Mouse (Mus musculus) neural tube, embryonic 14.5 days (tissue): ENCODE data around the gene Myof. TPM values are rescaled to one million over a fixed set of nuclear protein-coding genes. Genes with fewer than 3 reads are reported as not detected.

ENCODE experiments used
- ATAC-seq: fragments of 200-750 bp; cut with Nextera tagmentation; 2 replicates; pipeline ENCODE4 v1.8.0; 2017; ENCODE audit warnings: low read depth, mild to moderate bottlenecking, moderate TSS enrichment, moderate library complexity
- H3K27ac ChIP-seq: fragments of 300-500 bp; sonication (generic); 2 replicates; pipeline ENCODE4 v1.5.1; 2014; ENCODE audit warnings: low read depth, mild to moderate bottlenecking, control low read depth, low read length, moderate library complexity, mixed read lengths
- H3K27me3 ChIP-seq: fragments of 300-500 bp; sonication (generic); 2 replicates; pipeline ENCODE4 v1.6.1; 2014; ENCODE audit warnings: low read length; ENCODE audit not compliant: control insufficient read depth, insufficient read depth
- H3K36me3 ChIP-seq: fragments of 300-500 bp; sonication (generic); 2 replicates; pipeline ENCODE4 v1.6.1; 2014; ENCODE audit warnings: low read length, mixed read lengths; ENCODE audit not compliant: control insufficient read depth, insufficient read depth
- H3K4me1 ChIP-seq: fragments of 300-500 bp; sonication (generic); 2 replicates; pipeline ENCODE4 v1.6.1; 2014; ENCODE audit warnings: low read length; ENCODE audit not compliant: control insufficient read depth, insufficient read depth
- H3K4me2 ChIP-seq: fragments of 300-500 bp; sonication (generic); 2 replicates; pipeline ENCODE4 v1.6.1; 2014; ENCODE audit warnings: mild to moderate bottlenecking, low read depth, low read length, control low read depth
- H3K4me3 ChIP-seq: fragments of 300-500 bp; sonication (generic); 2 replicates; pipeline ENCODE4 v1.5.1; 2014; ENCODE audit warnings: low read depth, low read length, control low read depth, mixed read lengths
- H3K9ac ChIP-seq: fragments of 300-500 bp; sonication (generic); replicated peaks from 2 replicates; pipeline ENCODE4 v1.6.1; 2014; ENCODE audit warnings: low read depth, mild to moderate bottlenecking, control low read depth, low read length, mixed read lengths
- H3K9me3 ChIP-seq: fragments of 300-500 bp; sonication (generic); 2 replicates; pipeline ENCODE4 v1.6.1; 2016; ENCODE audit warnings: low read length; ENCODE audit not compliant: control insufficient read depth
- WGBS: fragments of 180-500 bp; shearing (Covaris S2); extraction: QIAGEN DNeasy Blood & Tissue Kit; methylation state at CpG from one replicate; pipeline ENCODE4 v1.1.7; 2014; 5-methylcytosine and 5-hydroxymethylcytosine counted together
- polyA plus RNA-seq: library from polyadenylated mRNA; unstranded; fragments of >200 nt; fragmentation: Nextera tagmentation; extraction: Ambion mirVana; gene quantifications from 2 replicates; pipeline ENCODE4 v1.2.1, GENCODE M21; 2014

Myof gene
- polyA plus RNA-seq, 1 experiment from 2014 or later = 0.74 TPM

DNA sequence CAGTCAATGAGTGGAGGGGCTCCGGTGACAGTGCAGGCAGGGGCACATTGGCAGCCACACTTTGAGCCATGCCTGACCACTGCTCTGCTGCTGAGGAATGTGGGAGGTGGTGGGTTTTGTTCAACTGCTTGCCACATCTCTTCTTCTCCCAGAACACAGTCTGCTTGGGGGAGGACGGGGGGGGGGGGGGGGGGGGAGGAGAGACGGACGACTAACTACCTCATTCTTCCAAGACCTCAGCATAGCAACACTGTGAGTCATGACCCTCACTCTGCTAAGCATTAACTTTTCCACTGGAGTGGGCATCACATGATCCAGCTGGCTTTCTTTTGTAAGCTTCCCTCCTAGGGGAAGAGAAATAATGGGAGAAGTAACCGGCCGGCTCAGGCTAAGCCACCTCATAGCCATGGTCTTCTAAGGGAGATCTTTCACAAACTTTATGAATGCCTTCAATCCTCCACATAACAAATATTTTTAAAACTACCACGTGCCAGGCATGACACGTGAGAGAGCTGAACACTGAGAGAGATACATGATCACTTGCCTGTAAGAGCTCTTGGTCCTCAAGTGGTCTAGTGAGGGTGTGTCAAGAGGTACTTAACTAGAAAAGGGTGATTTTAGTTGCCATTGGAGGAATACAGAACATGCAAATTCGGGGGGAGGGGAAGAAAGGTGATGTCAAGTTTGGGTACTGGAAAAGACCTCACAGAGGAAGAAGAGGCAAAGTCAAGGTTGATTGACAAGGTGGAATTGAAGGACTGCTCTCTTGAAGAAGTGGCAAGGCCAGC is 17.9 kb downstream of the Myof start:
- 43% methylated on average over 8 of the region's 9 CpGs for WGBS
- H3K4me2 ChIP-seq = no peak overlapping the region
- no peaks in the 10 kb centered on the region for H3K36me3 ChIP-seq
- H3K27me3 ChIP-seq = no peaks in the 10 kb centered on the region
- no peak overlapping the region for H3K4me3 ChIP-seq
- no peaks in the 10 kb centered on the region for H3K9me3 ChIP-seq
- ATAC-seq = no peak
- no peak overlapping the region for H3K9ac ChIP-seq
- H3K4me1 ChIP-seq = no peaks in the 10 kb centered on the region
- H3K27ac ChIP-seq = no peak overlapping the region

DNA sequence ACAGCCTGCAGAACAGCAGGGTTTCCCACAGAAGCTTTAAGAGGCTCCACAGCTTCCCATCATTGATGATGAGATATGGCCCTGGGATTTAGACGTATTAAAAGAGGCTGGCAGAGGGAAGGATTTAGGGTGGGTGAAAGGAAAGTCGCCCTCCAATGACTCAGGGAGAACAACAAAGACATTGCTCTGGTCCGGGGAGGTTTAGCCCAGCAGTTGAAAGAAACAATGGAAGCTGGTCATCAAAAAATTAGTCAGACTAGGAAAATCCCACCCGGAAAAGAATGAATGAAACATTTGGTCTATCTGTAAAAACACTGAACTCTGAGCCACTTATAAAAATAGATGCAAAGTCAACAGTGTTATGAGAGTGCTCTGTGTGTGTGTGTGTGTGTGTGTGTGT is 19.8 kb downstream of the Myof start:
- Histone ChIP-seq H3K4me3 (no peak overlapping the region), H3K27me3 (no peaks in the 10 kb centered on the region), H3K4me2 (no peak overlapping the region), H3K27ac (no peak overlapping the region), H3K9me3 (no peaks in the 10 kb centered on the region), H3K9ac (no peak overlapping the region), H3K36me3 (no peaks in the 10 kb centered on the region), H3K4me1 (no peaks in the 10 kb centered on the region)
- ATAC-seq = no peak
- 28% methylated on average over 4 of the region's 4 CpGs for WGBS

- no peaks in the 10 kb centered on the region for H3K9me3 ChIP-seq
- no peaks in the 10 kb centered on the region for H3K4me1 ChIP-seq
- H3K4me3 ChIP-seq = no peak overlapping the region
- no peaks in the 10 kb centered on the region for H3K36me3 ChIP-seq
- H3K4me2 ChIP-seq = no peak overlapping the region
- no peak for ATAC-seq
- no peak overlapping the region for H3K27ac ChIP-seq
- no peak overlapping the region for H3K9ac ChIP-seq
- no peaks in the 10 kb centered on the region for H3K27me3 ChIP-seq
- 87% methylated on average over 4 of the region's 4 CpGs for WGBS
Measured at GRCm38 (mm10) chr19:38022710-38023109, 20.7 kb downstream of the Myof start.

- 73% methylated on average over 1 of the region's 1 CpGs for WGBS
- H3K4me1 ChIP-seq = no peaks in the 10 kb centered on the region
- no peak overlapping the region for H3K9ac ChIP-seq
- no peak for ATAC-seq
- no peaks in the 10 kb centered on the region for H3K9me3 ChIP-seq
- H3K4me3 ChIP-seq = no peak overlapping the region
- H3K27ac ChIP-seq = no peak overlapping the region
- H3K36me3 ChIP-seq = no peaks in the 10 kb centered on the region
- no peak overlapping the region for H3K4me2 ChIP-seq
- H3K27me3 ChIP-seq = no peaks in the 10 kb centered on the region
Measured at GRCm38 (mm10) chr19:38015873-38016254, 27.5 kb downstream of the Myof start.

DNA sequence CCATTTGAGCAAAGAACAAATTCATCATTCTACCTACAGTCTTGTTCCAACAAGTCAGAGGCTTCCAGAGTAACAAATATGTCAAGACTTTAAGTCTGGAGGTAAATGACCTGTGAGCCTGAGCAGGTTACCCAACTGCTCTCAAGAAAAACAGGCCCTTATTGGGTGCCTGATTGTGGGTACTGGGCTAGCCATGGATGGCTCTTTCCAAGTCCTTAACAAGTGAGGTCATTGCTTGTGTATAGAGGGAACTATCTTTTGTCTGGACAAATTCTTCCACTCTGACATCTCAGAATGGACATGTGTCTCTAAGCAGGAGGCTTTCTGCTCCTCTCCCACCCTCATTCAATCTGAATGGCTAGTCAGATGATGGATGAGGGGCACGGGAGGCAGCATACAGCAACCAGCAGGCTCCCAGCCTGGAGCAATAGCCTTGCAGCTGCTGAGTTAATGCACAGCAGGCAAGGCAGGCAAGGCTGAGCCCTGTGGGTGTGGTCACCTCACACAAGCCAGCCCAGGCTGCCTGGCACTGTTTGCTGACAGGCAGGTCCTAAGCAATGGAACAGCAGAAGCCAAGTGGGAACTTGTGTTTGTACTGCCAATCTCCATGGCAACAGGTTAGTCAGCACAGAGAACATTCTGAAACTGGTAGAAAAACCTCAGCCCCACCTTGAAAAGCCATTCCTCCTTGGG is 28.1 kb downstream of the Myof start:
- Histone ChIP-seq H3K4me3 (no peak overlapping the region), H3K9ac (no peak overlapping the region), H3K27me3 (no peaks in the 10 kb centered on the region), H3K4me2 (no peak overlapping the region), H3K36me3 (no peaks in the 10 kb centered on the region), H3K4me1 (no peaks in the 10 kb centered on the region), H3K9me3 (no peaks in the 10 kb centered on the region), H3K27ac (no peak overlapping the region)
- 4% methylated on average over 1 of the region's 1 CpGs for WGBS
- peak; percentile 79; the same call in 1 of the 2 replicates for ATAC-seq

DNA sequence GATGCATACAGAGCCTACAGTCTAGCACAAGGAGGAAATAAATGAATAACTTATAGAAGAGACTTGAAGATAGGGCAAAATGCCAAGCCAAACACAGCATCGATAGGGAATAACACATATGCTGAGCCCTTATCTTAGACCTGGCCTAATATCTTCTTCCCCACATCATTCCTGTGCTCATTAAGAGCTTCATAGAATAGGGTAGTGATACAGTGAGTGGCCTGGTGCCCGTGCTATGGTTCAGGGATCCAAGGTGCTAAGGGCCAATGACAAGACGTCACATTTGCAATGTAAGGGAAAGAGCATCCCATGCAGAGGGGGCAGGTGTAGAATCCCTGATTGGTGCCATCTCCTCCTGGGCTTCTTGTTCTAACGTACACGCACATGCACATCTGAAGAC is 28.9 kb downstream of the Myof start:
- Histone ChIP-seq H3K27me3 (no peaks in the 10 kb centered on the region), H3K4me2 (no peak overlapping the region), H3K4me1 (no peaks in the 10 kb centered on the region), H3K4me3 (no peak overlapping the region), H3K27ac (no peak overlapping the region), H3K9me3 (no peaks in the 10 kb centered on the region), H3K9ac (no peak overlapping the region), H3K36me3 (no peaks in the 10 kb centered on the region)
- no peak for ATAC-seq
- 90% methylated on average over 5 of the region's 5 CpGs for WGBS

GRCm38 (mm10) chr19:38011379-38011778 is 32.0 kb downstream of the Myof start:
- Histone ChIP-seq H3K9ac (no peak overlapping the region), H3K9me3 (no peaks in the 10 kb centered on the region), H3K27me3 (no peaks in the 10 kb centered on the region), H3K4me1 (no peaks in the 10 kb centered on the region), H3K4me2 (no peak overlapping the region), H3K4me3 (no peak overlapping the region), H3K27ac (no peak overlapping the region), H3K36me3 (no peaks in the 10 kb centered on the region)
- no peak for ATAC-seq
- 90% methylated on average over 1 of the region's 1 CpGs for WGBS

- H3K27me3 ChIP-seq = no peaks in the 10 kb centered on the region
- H3K9ac ChIP-seq = no peak overlapping the region
- H3K4me2 ChIP-seq = no peak overlapping the region
- H3K9me3 ChIP-seq = no peaks in the 10 kb centered on the region
- H3K27ac ChIP-seq = no peak overlapping the region
- 75% methylated on average over 8 of the region's 8 CpGs for WGBS
- H3K4me1 ChIP-seq = no peaks in the 10 kb centered on the region
- no peaks in the 10 kb centered on the region for H3K36me3 ChIP-seq
- no peak overlapping the region for H3K4me3 ChIP-seq
- ATAC-seq = no peak
Measured at GRCm38 (mm10) chr19:38004809-38005380, 38.5 kb downstream of the Myof start.
